Mouse (Mus musculus) kidney, postnatal 4 days (tissue): ENCODE data around the gene Mob3a.

Experiments
- DNase-seq, 2 experiments: peaks; one replicate each; pipeline ENCODE4 v3.0.0; 2021; ENCODE audit warnings: mixed read lengths in 2 of 2

The Mob3a gene

DNA sequence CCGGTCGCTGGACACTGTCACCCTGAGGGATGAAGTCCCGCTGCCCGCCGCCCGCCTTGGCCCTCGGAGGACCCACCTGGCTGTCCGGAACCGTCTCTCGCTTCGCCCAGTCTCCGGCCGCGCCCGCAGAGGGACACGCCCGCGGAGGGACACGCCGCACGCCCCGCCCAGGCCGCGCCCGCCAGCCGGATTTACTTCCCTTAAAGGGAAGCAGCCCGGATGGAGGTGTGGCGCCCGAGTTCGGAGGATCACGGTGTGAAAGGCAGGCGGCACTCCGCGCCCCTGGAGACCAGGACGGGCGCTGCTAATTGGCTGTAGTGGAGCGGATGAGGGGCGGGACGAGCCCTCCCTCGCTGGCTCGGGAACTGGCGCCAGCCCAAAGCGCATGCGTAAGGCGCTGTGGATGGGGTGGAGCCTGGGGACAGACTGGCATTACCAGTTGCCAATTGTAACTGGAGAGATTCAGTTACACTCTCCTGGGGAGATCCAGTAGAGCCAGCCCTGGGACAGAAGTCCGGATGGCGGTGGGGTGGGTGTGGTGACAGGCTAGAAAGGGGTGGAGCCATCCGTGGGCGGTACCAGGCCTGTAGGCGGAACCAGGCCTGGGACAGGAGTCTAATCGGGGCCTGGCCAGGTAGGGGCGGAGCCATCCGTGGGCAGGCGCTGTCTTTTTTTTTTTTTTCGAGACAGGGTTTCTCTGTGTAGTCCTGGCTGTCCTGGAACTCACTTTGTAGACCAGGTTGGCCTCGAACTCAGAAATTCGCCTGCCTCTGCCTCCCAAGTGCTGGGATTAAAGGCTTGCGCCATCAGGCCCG is at the start of gene Mob3a, which contains the start of gene Izumo4:
TSS of gene Mob3a (minus strand) at position 257 of the 815 bp plus-strand sequence.
TSS of gene Izumo4 (plus strand) at position 464 of the 815 bp plus-strand sequence.
- peak; percentile 98 to 99 for DNase-seq

DNA sequence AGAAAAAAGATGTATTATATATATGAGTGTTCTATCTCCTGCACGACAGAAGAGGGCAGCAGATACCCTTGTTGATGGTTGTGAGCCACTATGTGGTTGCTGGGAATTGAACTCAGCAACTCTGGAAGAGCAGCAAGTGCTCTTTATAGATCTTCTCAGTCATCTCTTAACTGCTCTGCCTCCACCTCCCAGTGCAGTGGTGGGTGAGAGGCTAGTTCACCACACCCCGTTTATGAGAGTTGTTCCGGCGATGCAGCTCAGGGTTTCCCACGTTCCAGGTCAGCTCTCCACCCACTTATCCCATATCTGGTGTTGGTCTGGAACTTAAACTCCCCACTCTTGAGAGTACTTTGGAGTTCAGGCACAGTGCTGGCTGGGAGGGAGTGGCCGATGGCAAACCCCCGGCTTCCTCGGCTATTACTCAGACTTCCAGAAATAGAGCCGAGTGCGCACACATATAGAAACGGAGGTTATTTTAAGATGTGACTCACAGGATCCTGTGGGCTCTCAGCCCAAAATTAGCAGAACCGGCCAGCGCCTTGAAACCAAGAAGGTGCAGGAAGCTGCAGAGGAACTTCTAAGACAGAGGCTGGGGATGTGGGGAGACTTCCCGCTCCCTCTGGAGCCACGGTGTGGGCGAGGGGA is 49.5 kb upstream of the Mob3a start:
- peak; percentile 47 to 66 for DNase-seq

DNA sequence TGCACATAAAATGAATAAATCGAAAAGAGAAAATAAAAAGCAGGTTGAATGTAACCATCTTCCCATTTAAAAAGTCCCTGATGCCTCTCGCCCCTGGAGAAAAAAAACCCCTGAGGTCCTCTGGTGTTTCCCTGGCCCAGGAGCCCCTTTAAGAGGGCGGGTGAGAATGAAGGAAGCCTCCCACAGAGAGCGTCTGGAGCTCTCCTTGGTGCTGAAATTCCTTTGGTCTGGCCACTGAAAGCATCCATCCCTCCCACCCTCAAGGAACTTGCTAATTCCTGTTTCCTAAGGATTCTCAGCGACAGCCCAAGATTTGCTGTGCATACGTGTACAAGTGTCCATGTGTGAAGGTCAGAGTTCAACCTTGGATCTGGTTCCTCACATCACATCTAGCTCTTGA is 46.8 kb upstream of the Mob3a start:
- peak; percentile 84 to 87 for DNase-seq

DNA sequence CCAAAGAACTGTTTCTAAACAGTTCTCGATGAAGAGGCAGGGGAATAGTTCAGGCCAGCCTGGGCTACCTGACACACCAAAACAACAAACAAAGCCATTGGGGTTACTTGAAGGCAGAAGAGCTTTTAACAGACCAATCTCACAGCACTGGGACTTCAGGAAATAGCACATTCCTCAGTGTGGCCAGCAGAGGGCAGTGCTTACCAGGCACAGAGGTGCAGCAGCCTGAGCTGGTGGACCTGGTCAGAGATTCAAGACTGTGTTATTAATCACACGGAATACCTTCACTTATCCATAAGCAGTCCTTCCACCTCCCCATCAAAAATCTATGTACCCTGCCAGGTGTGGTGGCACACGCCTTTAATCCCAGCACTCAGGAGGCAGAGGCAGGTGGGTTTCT is 45.6 kb upstream of the Mob3a start:
- DNase-seq, result peak; percentile 86 to 88

DNA sequence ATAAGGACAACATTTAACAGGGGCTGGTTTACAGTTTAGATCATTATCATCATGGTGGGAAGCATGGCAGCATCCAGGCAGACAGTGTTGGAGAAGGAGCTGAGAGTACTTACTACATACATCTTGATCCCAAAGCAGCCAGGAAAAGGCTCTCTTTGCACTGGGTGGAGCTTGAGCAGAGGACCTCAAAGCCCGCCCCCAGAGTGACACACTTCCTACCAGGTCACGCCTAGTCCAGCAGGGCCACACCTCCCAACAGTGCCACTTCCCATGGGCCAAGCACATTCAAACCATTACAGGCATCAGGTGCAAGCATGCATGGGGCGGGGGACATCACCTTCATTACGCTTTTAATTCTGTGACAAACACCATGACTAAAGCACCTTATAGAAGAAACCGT is 42.5 kb upstream of the Mob3a start:
- peak; percentile 73 to 81 for DNase-seq

DNA sequence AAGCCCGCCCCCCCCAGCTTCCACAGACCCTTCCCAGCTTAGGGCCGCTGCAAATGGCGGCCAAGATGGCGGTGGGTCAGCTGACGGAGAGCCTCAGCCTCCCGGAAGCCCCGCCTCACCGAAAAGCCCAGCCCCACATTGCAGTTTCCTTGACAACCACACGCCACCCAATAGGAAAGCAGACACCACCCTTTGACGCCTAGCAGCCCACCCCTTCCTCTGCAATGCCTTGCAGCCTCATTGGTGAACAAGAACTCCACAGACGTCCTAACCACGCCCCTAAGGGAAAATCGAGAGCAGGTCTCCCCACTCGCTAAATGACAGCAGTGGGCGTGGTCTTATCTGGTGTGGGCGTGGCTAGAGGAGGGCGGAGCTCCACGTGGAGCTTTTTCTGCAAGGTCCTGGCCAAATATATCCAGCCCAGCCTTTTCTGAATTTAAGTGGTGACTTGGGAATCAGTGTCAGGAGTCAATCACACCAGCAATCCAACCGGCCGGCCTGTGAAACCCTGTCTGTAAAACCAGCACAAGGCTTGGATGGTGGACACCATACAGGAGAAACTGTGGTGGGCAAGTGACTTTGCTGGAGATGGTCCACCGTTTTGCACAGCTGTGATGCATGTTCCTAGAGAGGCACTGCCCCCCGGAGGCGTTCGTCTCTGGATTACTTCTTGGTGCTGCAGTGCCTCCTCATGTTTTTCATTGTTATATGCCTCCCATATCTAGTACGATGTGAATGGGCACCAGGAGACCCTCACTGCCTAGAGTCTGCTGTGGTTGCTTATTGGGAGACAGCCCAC is 40.6 kb upstream of the Mob3a start, which contains the start of gene Ap3d1:
TSS of gene Ap3d1 (minus strand) at position 85 of the 799 bp plus-strand sequence.
- peak; percentile 98 to 99 for DNase-seq

DNA sequence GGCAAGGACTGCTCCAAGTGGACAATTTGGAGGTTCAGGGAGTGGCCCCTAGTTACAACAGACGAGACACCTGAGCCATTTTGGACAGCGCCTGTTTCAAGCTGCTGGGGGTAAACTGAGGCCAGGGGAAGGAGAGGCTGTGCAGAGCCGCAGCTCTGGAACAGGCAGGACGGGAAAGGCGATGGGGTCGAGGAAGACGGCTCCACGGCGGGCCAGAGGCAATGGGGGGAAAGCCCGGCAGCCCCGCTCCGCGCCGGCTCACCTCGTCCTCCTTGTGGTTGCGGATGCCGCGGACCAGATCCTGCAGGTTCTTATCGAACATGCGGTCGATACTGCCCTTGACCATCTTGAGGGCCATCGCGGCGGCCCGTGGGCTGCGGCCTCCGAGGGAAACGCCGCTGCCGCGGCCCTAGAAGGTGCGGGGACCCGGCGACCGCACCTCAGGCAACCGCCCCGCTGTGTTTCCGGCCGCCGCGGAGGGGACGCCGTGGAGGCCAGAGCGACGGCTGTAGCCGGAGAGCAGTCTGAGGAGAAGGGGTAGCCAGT is 39.9 kb upstream of the Mob3a start:
- DNase-seq, result no peak

DNA sequence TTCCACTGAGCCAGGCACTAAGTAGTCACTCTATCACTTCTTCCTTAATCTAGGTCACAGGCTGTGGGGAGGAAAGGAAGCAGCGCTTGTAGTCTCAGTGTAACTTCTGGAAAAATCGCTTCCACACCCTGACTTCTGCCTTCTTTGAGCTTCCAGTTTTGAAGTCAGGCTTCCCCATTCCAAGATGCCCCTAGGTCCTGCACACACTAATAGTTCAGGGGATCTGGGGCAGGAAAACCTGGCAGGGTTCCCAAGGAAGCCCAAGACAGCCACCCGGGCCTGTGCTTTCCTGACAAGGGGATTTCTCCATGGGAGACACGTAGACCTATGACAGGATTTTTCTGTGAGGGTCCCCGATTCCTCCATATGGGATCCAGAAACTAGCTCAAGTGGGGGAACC is 39.4 kb upstream of the Mob3a start:
- DNase-seq, result peak in 1 of 2 experiments; percentile 39

DNA sequence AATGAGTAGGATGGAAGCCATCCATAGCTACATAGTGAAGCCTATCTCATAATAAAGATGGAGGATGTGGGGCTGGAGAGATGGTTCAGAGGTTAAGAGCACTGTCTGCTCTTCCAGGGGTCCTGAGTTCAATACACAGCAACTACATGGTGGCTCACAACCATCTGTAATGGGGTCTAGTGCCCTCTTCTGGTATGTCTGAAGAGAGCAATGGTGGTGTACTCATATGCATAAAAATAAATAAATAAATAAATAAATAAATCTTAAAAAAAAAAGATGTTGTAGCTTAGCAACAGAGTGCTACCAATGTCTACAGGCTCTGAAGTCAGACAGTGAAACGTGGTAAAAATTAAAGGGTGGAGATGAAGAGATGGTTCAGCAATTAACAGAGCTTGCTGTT is 36.9 kb upstream of the Mob3a start:
- DNase-seq, result no peak

DNA sequence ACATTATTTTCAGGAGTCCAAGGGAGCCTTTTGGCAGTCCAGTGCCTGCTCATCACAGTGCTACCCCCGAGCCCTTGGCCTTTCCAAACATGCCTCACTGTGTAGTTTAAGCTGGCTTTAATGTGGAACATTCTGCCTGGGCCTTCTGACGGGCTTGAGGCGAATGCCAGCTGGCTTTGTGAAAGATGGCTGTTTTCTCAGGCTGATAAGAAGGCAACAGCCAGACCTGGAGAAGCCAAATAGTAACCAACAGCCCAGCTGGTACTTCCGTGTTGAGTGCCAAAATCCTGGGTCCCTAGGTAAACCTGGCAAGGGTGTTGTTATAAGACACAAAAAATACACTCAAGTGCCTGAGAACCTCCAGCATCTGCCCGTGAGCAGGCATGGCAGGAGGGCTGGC is 35.0 kb upstream of the Mob3a start:
- DNase-seq, result no peak

DNA sequence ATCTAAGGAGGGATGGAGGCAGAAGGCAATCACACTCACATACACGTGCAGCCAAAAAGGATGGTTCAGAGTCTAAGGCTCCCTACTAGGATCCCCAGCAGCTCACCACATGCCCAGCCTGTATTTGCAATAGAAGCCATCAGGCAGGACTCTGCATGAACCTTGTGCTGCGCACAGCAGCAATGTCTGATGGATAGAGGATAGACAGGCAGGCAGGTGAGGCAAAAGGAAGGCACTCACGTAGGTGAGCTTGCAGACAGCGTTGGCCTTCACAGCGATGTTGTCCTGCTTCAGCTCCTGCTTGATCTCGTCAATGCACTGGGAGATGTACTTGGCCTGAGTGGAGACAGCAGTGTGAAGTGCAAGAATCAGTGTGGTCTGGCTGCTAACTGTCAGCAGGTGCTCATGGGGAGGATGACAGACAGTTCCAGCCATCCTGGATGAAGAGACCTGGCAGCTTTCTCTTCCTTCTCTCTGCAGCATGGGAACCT is 30.9 kb upstream of the Mob3a start:
- DNase-seq, result no peak

DNA sequence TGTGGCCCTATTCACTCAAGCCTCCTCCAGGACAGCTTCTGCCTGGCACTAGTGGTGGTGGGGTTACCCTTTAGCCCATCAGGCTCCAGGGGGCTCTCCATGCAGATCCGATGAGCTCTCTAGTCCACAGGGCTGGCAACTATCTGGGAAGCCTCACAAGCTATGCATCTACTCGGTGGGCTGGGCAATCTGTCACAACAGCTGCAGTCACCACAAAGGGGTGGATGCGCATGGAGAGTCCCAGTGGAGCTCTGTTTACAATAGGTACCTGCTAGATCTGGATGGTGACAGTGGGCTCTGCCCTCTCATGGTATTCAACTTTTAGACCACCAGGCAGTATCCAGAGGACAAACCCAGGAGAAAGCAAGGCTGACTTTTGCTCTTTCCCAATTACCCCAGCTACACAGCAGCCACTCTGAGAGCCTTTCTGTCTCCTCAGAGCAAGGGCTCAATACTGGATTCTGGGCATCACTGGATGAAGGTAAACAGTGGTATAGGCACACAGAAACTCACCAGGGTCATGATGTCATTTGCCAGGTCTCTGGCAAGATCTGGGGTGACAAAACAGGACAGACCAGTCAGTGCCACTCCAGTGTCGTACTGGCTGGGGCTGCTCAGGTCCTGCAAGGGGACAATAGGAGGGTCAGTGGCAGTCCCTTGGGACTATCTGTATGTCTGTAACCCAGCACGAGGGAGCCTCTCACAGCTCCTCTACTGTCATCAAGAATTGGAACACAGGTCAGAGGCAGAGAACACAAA is 25.8 kb upstream of the Mob3a start:
- DNase-seq, result no peak

DNA sequence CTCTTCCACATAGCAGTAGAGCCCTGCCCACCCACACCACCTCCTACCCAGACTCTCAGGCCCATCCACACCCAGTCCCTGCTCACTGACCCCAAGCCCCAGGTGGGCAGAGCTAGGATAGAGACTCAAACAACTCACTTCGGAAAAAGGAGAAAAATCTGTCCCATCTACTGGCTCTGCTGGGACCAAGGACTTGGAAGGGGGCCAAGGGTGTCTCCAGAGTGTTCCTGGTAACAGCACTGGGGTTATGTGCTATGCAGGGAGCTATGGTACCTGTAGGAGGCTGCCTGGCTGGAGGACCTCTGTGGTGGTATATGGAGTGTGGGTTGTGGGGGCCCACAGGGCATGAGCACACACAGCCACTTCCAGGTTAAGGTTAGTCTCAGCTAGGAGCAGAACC is 15.5 kb upstream of the Mob3a start:
- no peak for DNase-seq

DNA sequence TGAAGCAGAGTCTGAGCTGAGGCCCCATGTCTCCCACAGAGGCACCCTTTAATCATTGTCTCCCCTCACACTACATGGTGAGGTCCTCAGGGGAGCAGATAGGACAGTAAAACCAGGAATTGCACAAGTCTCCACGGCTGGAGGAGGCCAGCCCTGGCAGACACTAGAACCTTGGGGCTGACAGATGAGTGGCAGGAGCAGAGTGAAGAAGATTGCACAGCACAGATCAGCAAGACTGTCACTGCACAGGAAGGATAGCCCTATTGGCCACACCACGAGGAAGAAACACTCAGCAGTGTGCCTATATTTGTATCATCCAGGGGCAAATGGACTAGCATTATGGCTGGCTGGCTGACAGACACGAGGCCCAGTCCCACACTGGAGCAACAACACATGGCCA is 9.1 kb upstream of the Mob3a start:
- DNase-seq, result no peak

DNA sequence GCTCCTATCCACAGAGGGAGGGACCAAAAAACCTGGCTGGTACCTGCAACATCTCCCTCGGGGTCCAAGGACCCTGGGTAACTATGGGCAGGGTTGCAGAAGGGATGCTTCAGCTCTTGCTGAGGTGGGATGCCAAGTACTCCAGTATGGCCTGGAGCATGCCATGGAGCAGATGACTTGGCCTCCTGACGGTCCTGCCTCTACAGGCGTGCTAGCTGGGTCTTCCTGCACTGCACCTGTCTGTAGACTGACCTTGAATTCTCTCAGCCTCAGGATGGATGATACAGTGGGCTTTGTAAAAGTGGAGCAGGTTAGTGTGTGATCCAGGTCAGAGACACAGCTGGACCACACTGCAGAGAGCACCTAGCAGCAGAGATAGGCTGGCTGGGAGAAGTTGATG is 3.7 kb upstream of the Mob3a start:
- no peak for DNase-seq

DNA sequence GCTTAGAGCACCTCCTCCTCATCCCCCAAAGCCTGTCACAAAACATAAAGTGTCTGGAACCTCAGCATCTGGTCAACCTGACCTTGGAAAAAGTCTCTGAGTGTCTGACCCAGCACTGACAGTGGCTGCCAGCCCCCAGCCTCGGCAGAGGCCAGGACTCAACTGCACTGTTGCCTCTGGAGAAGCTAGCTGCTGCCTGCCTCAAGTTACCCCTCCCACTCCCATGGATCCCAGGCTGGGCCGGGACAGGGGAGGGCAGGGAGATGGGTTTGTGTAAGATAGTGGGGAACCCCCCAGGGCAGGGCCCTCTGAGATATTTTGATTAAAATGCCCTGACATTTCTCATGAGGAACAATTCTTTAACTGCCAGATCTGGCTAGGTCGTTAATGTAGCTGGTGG is 3.3 kb upstream of the Mob3a start:
- no peak for DNase-seq

DNA sequence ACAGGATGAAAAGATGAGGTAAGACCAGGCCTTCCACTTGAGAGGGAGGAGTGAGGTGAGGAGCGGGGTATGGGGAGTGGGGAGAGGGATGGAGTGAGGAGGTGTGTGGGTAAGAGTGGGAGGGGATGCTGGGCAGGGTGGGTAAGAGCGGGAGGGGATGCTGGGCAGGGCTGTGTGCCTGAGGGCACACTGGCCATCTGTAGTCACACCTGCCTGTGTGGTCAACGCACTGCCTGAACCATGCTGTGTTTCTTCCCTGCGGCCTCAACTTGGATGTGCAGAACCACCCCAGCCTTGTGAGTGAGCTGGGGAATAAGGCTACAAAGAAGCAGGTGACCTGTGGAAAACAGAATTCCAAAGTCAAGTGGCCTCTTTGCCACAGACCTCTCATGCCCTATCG is 2.6 kb upstream of the Mob3a start:
- DNase-seq, result no peak

DNA sequence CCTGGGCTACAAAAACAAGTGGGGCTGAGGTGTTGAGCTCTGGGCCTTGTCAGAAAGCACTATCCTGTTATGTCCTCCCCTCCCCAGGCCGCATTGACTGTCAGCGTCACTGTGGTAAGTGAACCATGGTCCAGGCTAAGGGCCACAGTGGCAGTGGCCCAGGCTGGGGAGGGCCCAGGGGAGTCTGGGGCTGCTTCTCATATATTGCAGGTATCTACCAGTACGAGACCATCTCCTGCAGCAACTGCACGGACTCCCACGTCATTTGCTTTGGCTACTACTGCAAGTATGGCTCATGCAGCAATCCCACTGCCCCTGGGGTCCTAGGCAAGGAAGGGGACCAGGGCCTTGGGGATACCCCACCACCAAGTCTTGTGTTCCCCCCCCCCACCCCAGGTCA is 1.9 kb upstream of the Mob3a start:
- no peak for DNase-seq

DNA sequence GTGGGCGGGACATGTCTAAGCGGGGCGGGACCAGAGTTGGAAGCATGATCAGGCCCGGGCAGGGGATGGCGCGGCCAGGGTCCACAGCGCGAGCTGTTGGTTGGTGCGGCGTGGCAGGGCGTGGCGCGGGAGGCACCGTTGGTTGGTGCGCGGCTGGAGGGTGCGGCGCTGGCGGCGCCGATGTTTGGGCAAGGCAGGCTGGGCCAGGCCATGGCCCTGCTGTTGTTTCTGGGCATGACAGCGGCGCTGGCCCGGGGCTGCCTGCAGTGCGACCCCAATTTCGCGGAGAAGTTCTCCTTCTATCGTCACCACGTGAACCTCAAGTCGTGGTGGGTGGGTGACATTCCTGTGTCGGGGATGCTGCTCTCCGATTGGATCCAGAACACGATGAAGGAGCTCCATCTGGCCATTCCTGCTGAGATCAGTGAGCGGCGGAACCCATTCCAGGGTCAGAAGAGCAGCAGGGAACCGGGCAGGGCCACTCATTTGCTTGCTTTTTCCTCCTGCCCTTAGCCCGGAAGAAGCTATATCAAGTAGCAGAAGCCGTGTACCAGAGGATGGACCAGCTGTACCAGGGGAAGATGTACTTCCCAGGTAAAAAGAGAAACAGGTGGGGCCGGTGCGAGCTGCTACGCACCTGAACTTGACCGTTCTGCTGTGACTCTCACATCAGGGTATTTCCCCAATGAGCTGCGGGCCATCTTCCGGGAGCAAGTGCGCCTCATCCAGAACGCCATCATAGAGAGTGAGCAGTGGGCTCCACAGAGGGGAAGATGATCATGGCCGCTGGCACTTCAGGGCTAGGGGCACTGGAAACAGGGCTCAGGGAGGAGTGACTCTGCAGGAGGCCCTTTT is 986 bp upstream of the Mob3a start:
- DNase-seq, result peak; percentile 96 to 98

DNA sequence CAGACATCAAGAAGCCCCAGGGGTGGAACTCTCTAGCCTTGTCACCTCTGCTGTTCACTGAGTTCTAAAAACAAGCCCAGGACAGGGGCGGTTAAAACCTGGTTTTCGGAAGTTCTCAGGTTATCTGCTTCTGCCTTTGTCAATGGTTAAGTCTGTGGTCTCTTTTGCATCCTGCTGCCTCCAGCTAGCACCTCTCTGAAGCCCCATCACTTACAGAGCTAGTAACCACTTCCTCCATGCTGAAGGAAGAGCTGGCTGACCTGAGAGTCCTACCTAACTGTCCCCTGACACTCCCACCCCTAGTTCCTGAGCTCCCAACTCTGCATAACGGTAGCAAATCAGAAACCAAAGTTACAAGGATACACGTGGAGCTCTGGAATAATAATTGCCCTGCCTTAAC is 1.0 kb downstream of the Mob3a start:
- DNase-seq, result no peak

DNA sequence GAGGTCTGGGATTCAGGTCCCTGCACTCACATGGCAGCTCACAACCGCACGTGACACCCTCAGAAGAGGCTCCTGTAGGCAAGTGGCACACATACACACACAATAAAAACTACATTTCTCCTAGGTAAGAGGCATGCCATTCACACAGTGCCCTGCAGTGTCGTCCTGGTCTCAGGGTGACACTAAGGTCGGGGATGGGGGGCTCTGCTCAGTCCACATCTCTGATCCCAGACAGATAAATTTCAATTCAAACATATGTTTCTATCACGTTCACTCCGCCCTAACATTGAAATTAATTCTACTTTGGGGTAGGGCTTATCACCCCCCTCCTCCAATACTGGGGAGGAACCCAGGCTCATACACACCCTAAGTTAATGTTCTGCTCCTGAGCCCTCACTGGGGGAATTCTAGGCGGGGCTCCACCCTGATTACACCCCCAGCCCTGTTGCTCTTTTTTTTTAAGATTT is 1.7 kb downstream of the Mob3a start:
- no peak for DNase-seq
